Mouse (Mus musculus) gastrocnemius, postnatal 36 days (tissue): Measurements from ENCODE around the gene Ubb. TPM values are rescaled to one million over a fixed set of nuclear protein-coding genes. Genes with fewer than 3 reads are reported as not detected.
A peak's percentile ranks its signal among the peaks of the same experiment; 100 is the strongest.

Source experiments
- DNase-seq, 2 experiments: peaks; one replicate each; pipeline ENCODE4 v3.0.0; 2022
- intact Hi-C: fragments of 180-260 bp; cut with DNase I; formaldehyde crosslinking; loops from one replicate; pipeline ENCODE4 v1.15.1; 2025
- total RNA-seq, 2 experiments: library from RNA; stranded (reverse); gene quantifications; 2 replicates each; pipeline ENCODE4 v1.2.3; 2021

The Ubb gene
- total RNA-seq, 2 experiments from 2014 or later: 783 to 809 TPM

DNA sequence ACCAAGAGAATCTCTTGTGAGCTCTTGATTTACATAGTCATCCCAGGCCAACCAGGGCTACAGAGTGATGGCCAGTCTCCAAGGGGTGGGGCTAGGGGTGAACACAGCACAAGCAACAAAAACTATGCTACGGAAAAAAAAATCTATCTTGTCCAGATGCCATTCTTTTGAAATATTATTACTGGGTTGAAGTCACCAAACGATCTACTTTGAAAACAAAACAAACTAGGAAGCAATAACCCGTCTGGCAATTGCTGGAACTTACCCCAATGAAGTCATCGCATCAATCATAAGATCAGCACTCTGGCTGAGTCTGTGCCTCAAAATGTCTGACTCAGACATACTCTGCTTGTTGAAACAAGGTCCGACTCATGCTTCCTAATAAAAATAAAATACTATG is 1.2 kb upstream of the Ubb start:
- intact Hi-C loops: loop anchor here (5.0 kb wide), 1 partner anchor 92 kb away; the partner anchor contains the start of genes Ncor1 and Pigl
- peak; percentile 52 to 77 for DNase-seq

DNA sequence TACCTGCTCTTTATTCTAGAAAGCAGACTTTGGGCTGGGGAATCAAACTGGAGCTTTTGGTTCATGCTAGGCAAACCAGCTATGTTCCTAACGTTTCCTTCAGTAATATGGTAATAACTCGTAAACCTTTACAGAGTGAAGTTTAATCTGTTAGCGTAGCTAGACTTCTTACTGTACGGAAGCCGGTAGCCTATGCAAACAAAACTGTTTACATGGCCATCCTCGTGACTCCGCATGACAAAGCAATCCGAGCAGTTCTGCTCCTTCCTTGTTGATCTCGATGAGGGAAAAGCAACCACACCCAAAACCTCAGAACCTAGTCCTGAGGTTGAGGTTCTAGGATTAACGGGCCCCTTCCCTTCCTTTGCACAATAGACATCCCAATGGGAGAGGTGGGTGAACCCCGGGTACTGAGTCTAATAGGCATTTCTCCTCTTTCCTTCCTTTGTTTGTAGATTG is 715 bp upstream of the Ubb start:
- intact Hi-C loops: loop anchor here (5.0 kb wide), 1 partner anchor 93 kb away; the partner anchor contains the start of genes Ncor1 and Pigl
- peak; percentile 32 to 43 for DNase-seq

DNA sequence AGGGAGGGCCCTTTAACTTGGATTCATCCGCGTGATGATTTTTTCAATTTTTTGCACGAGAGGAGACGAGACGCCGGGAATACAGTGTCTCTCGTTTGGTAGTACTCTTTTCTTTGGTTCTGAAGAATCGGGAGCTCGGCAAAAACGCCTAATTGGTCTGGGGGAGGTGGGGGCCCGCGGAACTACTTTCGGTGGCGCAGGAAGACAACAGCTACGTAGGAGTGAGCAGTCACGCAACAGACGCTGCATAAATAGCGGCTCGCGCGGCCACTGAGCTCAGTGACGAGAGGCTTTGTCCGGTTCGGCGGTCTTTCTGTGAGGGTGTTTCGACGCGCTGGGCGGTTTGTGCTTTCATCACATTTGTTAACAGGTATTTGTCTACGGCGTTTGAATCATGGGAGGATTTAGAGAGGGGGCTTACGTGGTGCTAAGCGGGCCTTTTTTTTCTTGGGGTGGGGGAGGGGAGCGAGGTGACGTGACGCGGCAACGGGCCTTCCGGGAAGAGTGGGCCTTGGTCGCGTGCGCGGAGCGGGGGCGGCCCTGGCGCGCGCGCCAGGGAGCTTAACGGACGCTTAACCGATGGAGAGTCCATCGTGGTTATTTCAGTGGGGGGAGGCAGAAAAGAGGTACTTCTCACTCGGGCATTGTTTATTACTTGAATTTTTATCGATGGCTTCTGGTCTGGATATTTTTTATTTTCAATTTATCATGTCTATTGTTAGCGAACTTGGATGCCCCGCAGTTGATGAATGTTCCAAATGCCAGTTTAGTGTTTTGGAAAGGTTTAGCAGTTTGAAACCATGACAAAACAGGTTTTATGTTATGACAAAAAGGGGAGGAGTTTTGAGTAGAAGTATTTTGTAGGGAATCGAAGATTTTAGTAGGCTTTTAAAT is 502 bp downstream of the Ubb start:
- intact Hi-C loops: loop anchor here (5.0 kb wide), 1 partner anchor 94 kb away; the partner anchor contains the start of genes Ncor1 and Pigl
- peak; percentile 87 to 93 for DNase-seq

DNA sequence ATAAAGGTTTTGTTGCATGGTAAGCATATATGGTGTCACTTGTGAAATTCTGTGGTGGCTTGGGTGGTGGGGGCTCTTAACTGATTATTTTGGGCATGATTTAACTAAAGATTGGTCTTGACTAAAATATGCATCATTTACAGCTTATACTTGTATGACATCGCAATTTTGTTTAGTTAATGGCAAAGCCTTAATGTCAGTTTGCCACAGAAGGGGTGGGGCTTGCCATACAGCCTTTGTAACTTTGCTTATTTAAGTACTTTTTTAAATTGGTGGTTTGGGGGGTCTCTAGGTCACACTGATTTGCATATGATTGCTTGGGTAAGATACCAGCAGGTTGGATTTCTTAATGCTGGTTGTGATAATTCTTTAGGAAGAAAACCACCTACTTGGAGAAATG is 2.2 kb downstream of the Ubb start:
- intact Hi-C loops: loop anchor here (5.0 kb wide), 1 partner anchor 96 kb away; the partner anchor contains the start of genes Ncor1 and Pigl
- no peak for DNase-seq

DNA sequence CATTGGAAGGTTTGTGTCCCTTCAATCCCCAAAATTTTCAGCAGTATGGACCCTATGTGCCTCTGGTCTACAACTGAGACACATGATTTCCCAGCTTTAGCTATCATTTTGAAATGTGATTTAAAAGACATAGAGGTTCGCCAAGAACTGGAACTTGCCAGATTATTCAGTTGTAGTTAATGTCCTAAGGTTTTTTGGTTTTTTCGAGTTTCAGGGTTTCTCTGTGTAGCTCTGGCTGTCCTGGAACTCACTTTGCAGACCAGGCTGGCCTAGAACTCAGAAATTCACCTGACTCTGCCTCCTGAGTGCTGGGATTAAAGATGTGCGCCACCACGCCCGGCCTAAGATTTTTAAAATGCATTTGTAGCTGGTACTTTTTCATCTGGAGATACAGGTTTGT is 2.7 kb downstream of the Ubb start:
- DNase-seq: no peak
- intact Hi-C loops: loop anchor here (5.0 kb wide), 1 partner anchor 96 kb away; the partner anchor contains the start of genes Ncor1 and Pigl

- intact Hi-C loops: loop anchor here (5.0 kb wide), 1 partner anchor 97 kb away; the partner anchor contains the start of genes Ncor1 and Pigl
Measured at GRCm38 (mm10) chr11:62554163-62554855, 3.3 kb downstream of the Ubb start.

GRCm38 (mm10) chr11:62554934-62555517 is 4.1 kb downstream of the Ubb start:
- intact Hi-C loops: loop anchor here (5.0 kb wide), 1 partner anchor 98 kb away; the partner anchor contains the start of genes Ncor1 and Pigl
- DNase-seq: no peak

More at GRCm38 (mm10) chr11:62554163-62554855, 3.3 kb downstream of the Ubb start:
- no peak for DNase-seq

GRCm38 (mm10) chr11:62555896-62556412 is 5.0 kb downstream of the Ubb start:
- intact Hi-C loops: no loop called here
- DNase-seq: no peak

DNA sequence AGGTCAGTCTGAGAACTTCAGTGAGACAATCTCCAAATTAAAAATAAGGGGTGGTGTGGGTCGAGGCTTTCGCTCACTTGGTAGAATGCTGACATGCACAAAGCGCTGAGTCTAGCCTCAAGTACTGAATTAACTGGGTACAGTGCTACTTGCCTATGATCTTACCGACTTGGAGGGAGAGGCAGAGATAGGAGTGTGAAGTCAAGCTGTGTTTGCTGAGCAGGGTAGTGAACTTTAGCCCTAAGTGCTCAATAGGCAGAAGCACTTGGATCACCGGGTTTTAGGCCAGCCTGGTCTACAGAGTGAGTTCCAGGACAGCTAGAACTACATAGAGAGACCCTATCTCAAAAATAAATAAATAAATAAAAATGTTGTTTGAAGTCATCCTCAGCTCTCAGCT is 6.2 kb downstream of the Ubb start:
- DNase-seq: no peak
- intact Hi-C loops: no loop called here

- intact Hi-C loops: no loop called here
- no peak for DNase-seq
Measured at GRCm38 (mm10) chr11:62558152-62558551, 7.2 kb downstream of the Ubb start.

- intact Hi-C loops: no loop called here
- DNase-seq: peak; percentile 68 to 77
Measured at GRCm38 (mm10) chr11:62558961-62559646, 8.1 kb downstream of the Ubb start.

DNA sequence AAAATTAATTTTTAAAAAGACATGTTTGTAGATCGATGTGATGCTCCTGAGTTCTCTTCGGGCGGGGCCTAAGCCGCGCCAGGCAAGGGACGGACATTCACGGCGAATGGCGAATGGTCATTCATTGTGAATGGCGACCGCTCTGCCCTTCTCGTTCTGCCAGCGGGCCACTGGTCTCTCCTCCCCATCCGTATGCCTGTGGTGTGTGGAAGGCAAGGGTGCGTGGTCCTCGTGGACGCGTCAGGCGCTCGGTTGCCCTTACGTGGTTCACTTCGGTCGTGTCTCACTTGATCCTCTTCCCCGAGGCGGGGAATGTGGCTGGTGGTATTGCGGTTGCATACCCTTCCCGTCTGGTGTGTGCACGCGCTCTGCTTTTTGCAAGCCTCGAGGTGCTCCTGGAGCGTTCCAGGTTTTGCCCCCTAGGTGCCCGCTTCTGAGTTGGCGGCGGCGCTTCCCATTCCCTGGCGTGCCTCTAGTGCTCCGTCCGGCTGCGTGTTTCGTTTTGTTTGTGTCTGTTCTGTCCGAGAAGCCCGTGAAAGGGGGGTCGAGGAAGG is 9.6 kb downstream of the Ubb start:
- intact Hi-C loops: no loop called here
- DNase-seq: no peak

GRCm38 (mm10) chr11:62563590-62563989 is 12.6 kb downstream of the Ubb start:
- no peak for DNase-seq
- intact Hi-C loops: no loop called here

- intact Hi-C loops: no loop called here
- DNase-seq: no peak
Measured at GRCm38 (mm10) chr11:62565747-62566146, 14.8 kb downstream of the Ubb start.

- no peak for DNase-seq
- intact Hi-C loops: no loop called here
Measured at GRCm38 (mm10) chr11:62566211-62566610, 15.2 kb downstream of the Ubb start.

DNA sequence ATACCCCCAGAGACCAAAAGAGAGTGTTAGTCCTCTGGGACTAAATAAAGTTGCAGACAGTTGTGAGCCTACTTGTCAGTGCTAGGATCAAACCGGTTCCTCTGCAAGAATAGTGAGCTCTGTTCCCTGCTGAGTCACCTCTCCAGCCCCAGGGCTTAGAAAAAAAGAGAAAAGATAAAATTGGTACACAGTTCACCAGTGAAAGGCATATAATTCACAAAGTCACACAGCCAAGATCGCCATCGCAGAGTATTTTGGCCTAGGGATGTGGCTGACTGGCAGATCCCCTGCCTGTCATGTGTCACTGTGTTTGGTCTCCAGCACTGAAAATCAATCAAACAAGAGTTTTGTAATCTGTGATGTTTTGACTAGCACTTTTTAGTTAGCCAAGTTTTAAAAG is 17.3 kb downstream of the Ubb start:
- DNase-seq: no peak
- intact Hi-C loops: no loop called here

GRCm38 (mm10) chr11:62573959-62574702 is 23.2 kb downstream of the Ubb start, which contains the start of gene Trpv2:
Gene Trpv2, plus strand, starts transcription at chr11:62574486.
- intact Hi-C loops: loop anchor here (2.0 kb wide), 2 partner anchors 35 to 177 kb away; partner anchors contain the start of gene Cenpv
- DNase-seq: no peak

DNA sequence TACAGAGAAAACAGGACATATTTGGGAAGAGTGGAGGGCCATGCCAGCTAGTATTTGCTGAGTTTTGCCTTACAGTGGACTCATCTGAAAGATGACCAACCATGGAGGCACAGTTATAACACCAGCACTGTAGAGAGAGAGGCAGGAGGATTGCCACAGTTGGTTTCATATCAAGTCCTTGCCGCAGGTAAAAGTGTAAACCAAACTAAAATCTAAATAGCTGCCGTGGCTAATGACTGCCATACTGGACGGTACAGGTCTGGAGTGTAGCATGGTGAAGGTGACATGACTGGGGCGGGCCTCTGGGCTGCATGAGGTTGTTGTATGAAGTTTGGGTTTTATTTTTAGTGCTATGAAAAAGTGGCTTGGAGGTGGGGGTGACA is 23.7 kb downstream of the Ubb start:
- intact Hi-C loops: loop anchor here (2.0 kb wide), 2 partner anchors 36 to 178 kb away; partner anchors contain the start of gene Cenpv
- DNase-seq: no peak
